Mouse (Mus musculus) midbrain, embryonic 16.5 days (tissue): ENCODE data around the gene Impdh1. TPM values are rescaled to one million over a fixed set of nuclear protein-coding genes. Genes with fewer than 3 reads are reported as not detected.

Source experiments
- ATAC-seq: fragments of 200-750 bp; cut with Nextera tagmentation; 2 replicates; pipeline ENCODE4 v1.8.0; 2017; ENCODE audit warnings: moderate TSS enrichment
- H3K27ac ChIP-seq: fragments of 300-500 bp; sonication (generic); 2 replicates; pipeline ENCODE4 v1.5.1; 2014; ENCODE audit warnings: mild to moderate bottlenecking, low read length, mixed read lengths
- H3K27me3 ChIP-seq: fragments of 300-500 bp; sonication (generic); 2 replicates; pipeline ENCODE4 v1.6.1; 2014; ENCODE audit warnings: low read depth, low read length, mixed read lengths; ENCODE audit not compliant: control insufficient read depth, insufficient read depth
- H3K36me3 ChIP-seq: fragments of 300-500 bp; sonication (generic); 2 replicates; pipeline ENCODE4 v1.6.1; 2014; ENCODE audit warnings: mild to moderate bottlenecking, low read length, moderate library complexity, mixed read lengths; ENCODE audit not compliant: control insufficient read depth, insufficient read depth
- H3K4me1 ChIP-seq: fragments of 300-500 bp; sonication (generic); 2 replicates; pipeline ENCODE4 v1.6.1; 2014; ENCODE audit warnings: mild to moderate bottlenecking, low read length, mixed read lengths; ENCODE audit not compliant: control insufficient read depth, insufficient read depth
- H3K4me2 ChIP-seq: fragments of 300-500 bp; sonication (generic); 2 replicates; pipeline ENCODE4 v1.6.1; 2014; ENCODE audit warnings: mild to moderate bottlenecking, low read length, mixed read lengths
- H3K4me3 ChIP-seq: fragments of 300-500 bp; sonication (generic); 2 replicates; pipeline ENCODE4 v1.5.1; 2014; ENCODE audit warnings: low read depth, mild to moderate bottlenecking, low read length, moderate library complexity, mixed read lengths
- H3K9ac ChIP-seq: fragments of 300-500 bp; sonication (generic); 2 replicates; pipeline ENCODE4 v1.6.1; 2014; ENCODE audit warnings: low read depth, low read length, mixed read lengths
- H3K9me3 ChIP-seq: fragments of 300-500 bp; sonication (generic); replicated peaks from 2 replicates; pipeline ENCODE4 v1.6.1; 2014; ENCODE audit warnings: mild to moderate bottlenecking, low read length, mixed read lengths; ENCODE audit not compliant: control insufficient read depth, poor library complexity, severe bottlenecking
- WGBS: fragments of 180-500 bp; shearing (Covaris S2); extraction: QIAGEN DNeasy Blood & Tissue Kit; methylation state at CpG from one replicate; pipeline ENCODE4 v1.1.7; 2014; 5-methylcytosine and 5-hydroxymethylcytosine counted together
- polyA plus RNA-seq: library from polyadenylated mRNA; unstranded; fragments of >200 nt; fragmentation: Nextera tagmentation; extraction: Ambion mirVana; gene quantifications from 2 replicates; pipeline ENCODE4 v1.2.1, GENCODE M21; 2015

The Impdh1 gene
- 63.8 and 70.6 TPM in 2 replicates for polyA plus RNA-seq

DNA sequence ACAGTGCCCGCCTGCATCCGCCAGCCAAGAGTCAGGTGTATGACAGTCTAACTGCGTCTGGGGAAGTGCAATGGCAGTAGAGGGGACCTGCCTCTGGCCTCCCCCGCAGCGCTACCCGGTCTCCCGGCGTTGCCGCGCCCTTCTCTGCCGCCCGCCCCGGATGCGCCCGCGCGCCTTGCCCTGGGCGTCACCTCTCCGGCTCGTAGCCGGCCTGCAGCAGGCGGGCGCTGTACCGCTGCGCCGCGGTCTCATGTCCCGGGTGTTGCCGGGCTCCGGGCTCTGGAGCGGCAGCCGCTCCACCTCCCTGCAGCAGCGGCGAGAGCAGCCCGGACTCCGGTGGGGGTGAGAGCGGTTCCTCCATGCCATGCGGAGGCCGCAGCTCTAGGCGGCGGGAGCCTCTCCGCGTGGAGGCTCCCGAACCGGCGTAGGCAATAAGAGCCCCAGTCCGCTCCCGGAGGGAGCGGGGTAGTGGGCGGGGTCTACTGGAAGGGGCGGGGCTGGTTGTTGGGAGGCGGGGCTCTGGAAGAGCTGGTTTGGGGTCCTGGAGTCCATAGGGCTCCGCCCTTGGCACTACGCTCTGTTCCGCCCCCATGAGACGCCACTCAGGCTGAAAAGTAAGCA is at the start of gene Impdh1:
Gene Impdh1 (minus strand): TSS at position 484 of the 621 bp plus-strand sequence.
- WGBS: 0% methylated on average over 53 of the region's 56 CpGs

DNA sequence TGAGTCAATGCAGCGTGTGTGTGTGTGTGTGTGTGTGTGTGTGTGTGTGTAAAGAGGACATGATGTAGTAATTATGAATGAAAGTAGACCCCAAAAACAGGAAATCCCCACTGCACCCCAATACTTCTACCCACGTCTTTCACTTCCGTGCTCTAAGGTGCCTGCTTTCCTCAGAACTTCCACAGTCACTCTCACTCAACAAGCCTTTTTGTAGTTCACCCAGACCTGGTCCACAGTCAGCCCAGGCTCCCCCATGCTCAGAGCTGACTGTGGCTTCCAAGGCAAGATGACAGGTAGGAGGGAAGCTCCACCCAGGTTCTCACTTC is 48.3 kb upstream of the Impdh1 start:
- Histone ChIP-seq H3K27me3 (no peaks in the 10 kb centered on the region), H3K4me1 (no peaks in the 10 kb centered on the region), H3K27ac (no peak overlapping the region), H3K9me3 (no peaks in the 10 kb centered on the region), H3K36me3 (no peaks in the 10 kb centered on the region), H3K9ac (no peak overlapping the region), H3K4me3 (no peak overlapping the region), H3K4me2 (no peak overlapping the region)
- ATAC-seq: no peak
- 83% methylated on average over 3 of the region's 3 CpGs for WGBS

More for the DNA sequence above, at the start of gene Impdh1:
- Histone ChIP-seq H3K36me3 (no peaks in the 10 kb centered on the region), H3K9me3 (no peaks in the 10 kb centered on the region), H3K4me1 (peaks cover 25% of the 10 kb centered on the region), H3K4me2 (peak within 1 kb of the TSS; percentile 92), H3K9ac (peak within 1 kb of the TSS; percentile 85), H3K4me3 (peak within 1 kb of the TSS; percentile 71), H3K27me3 (no peaks in the 10 kb centered on the region), H3K27ac (0 out of 2 replicates have a peak within 1 kb of the TSS, but pooled peaks have one; percentile 43)
- peak; percentile 61 for ATAC-seq

DNA sequence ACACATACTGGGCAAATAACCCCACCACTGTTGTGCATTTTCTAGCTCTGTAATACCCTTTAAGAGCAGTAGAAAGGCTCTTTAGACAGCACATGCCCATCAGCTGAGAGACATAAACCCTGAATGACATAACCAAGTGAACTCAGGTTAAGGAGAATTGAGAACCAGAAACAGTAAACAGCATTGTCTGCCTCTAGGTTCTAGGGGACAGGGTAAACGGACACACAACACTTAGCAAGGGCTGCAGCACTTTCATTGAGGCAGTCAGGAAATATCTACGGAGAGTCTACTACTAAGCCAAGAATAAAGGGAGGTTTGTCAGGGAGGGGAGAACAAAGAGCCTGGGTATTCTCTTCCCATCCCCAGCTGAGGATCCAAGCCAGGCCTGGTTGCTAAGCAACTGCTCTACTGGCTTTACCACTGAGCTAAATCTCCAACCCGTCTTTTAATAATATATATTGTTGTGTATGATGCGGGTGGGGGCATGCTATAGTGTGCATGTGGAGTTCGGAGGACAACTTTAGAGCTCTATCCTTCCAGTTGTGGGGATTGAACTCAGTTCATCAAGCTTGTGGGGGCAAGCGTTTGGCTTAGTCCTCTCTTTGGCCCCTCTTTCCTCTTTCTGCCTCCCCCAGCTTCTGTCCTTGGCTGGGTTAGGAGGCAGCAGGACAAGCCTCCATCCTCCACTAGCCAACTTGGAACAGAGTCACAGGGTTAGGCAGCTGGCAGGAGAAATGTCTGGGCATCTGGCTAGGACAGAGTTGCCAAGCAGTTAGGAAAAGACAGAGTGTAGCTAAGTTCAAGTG is 47.7 kb upstream of the Impdh1 start:
- Histone ChIP-seq H3K9me3 (no peaks in the 10 kb centered on the region), H3K36me3 (no peaks in the 10 kb centered on the region), H3K9ac (no peak overlapping the region), H3K27me3 (no peaks in the 10 kb centered on the region), H3K4me1 (no peaks in the 10 kb centered on the region), H3K27ac (no peak overlapping the region), H3K4me2 (no peak overlapping the region), H3K4me3 (no peak overlapping the region)
- ATAC-seq: peak; percentile 82
- WGBS: 32% methylated on average over 6 of the region's 6 CpGs

DNA sequence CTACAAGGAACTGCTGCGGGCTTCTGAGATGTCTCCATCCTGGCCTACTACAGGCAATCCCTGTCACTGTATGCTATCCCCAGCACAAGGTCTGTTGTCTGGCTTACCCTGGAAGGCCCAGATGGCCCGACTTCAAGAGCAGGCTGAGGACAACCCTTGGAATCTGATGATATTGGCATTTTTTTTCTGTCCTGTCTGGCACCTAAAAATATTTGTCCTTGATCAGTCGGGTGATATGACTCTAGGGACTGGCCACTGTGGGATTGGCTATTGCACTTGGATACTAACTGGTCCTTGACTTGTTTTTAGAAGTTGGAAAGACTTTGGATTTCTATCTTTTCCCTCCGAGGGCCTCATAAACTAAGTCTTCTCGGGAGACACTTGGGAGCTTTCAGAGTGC is 45.7 kb upstream of the Impdh1 start:
- no peak for ATAC-seq
- H3K27me3 ChIP-seq: no peaks in the 10 kb centered on the region
- H3K27ac ChIP-seq: no peak overlapping the region
- no peak overlapping the region for H3K4me2 ChIP-seq
- H3K9ac ChIP-seq: no peak overlapping the region
- no peaks in the 10 kb centered on the region for H3K4me1 ChIP-seq
- no peaks in the 10 kb centered on the region for H3K9me3 ChIP-seq
- H3K4me3 ChIP-seq: no peak overlapping the region
- H3K36me3 ChIP-seq: no peaks in the 10 kb centered on the region
- WGBS: 82% methylated on average over 5 of the region's 5 CpGs

DNA sequence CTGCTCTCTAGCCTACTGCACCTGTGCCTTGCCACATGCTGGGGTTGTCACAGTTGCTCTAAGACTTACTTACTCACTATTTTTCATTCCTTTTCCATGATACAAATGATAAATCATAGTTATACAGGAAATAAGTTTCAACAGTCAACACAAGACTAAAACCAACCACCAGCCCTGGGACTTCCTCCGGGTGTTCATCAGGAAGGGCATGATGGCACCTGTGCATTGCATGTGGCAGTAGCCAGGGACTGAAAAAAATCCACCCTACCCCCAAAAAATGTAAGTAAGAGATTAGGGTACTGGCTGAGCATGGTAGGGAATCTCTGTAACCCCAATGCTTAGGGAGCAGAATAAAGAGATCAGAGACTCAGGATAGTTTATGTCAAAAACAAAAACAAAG is 43.3 kb upstream of the Impdh1 start:
- Histone ChIP-seq H3K4me1 (no peaks in the 10 kb centered on the region), H3K36me3 (no peaks in the 10 kb centered on the region), H3K27me3 (no peaks in the 10 kb centered on the region), H3K27ac (no peak overlapping the region), H3K9me3 (no peaks in the 10 kb centered on the region), H3K4me3 (no peak overlapping the region), H3K9ac (no peak overlapping the region), H3K4me2 (no peak overlapping the region)
- WGBS: 92% methylated on average over 1 of the region's 1 CpGs
- ATAC-seq: no peak

DNA sequence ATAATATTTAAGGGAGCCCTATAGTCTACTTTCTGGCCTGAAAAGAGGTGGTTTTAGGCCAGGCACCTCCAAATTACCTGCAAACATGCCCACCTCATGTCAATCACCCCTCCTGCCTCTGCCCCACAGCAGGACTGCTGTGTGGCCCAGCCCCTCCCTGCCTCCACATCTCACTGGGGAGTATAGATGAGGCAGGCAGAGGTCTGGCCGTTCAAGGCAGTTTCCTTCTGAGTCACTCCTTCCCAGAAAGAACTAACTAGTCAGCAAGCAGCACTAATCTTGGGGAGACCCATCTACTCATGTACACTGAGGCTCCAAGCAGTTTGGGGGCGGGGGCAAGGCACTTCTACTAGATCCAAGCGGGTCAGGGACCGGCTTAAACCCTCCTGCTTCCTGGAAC is 30.9 kb upstream of the Impdh1 start:
- no peak overlapping the region for H3K4me3 ChIP-seq
- no peaks in the 10 kb centered on the region for H3K36me3 ChIP-seq
- H3K27ac ChIP-seq: no peak overlapping the region
- H3K4me1 ChIP-seq: no peaks in the 10 kb centered on the region
- 51% methylated on average over 4 of the region's 4 CpGs for WGBS
- H3K27me3 ChIP-seq: no peaks in the 10 kb centered on the region
- H3K9ac ChIP-seq: no peak overlapping the region
- H3K9me3 ChIP-seq: no peaks in the 10 kb centered on the region
- no peak overlapping the region for H3K4me2 ChIP-seq
- ATAC-seq: no peak

DNA sequence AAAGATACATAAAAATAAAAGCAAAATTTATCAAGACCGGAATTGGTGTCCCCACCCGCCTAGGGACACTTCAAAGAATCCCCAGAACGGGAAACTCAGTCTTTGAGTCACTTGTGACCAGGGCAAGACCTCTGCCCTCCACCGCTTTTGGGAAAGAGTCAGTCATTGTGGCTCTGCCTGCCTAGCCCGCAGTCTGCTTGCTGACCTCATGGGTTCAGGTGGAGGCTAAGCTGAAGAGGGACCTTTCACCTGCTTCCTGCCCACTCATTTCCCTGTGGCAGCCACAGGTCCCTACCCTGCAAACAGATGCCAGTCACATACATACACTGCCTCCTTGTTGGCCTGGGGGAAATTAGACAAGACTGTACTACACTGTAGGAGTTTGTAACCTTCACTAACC is 30.4 kb upstream of the Impdh1 start:
- H3K4me2 ChIP-seq: no peak overlapping the region
- 62% methylated on average over 5 of the region's 5 CpGs for WGBS
- no peaks in the 10 kb centered on the region for H3K4me1 ChIP-seq
- H3K4me3 ChIP-seq: no peak overlapping the region
- no peaks in the 10 kb centered on the region for H3K36me3 ChIP-seq
- H3K9ac ChIP-seq: no peak overlapping the region
- no peaks in the 10 kb centered on the region for H3K9me3 ChIP-seq
- H3K27me3 ChIP-seq: no peaks in the 10 kb centered on the region
- no peak overlapping the region for H3K27ac ChIP-seq
- ATAC-seq: no peak

DNA sequence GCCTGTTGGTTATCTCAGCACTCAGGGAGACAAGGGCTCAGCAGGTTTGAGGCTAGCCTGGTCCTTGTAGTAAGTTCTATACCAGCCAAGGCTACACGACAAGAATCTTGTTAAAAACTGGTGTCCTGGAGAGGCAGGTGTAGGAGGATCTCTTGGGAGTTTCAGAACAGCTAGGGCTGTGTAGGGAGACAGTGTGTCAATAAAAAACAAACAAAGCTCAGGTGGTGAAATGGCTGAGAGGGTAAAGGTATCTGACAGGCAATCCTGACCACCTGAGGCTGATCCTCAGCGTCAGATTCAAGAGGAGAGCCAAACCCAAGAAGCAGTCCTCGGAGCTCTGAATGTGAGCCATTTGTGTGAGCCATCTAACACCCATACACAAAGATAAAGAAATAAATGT is 30.0 kb upstream of the Impdh1 start:
- H3K27ac ChIP-seq: no peak overlapping the region
- no peak overlapping the region for H3K9ac ChIP-seq
- no peak overlapping the region for H3K4me2 ChIP-seq
- H3K27me3 ChIP-seq: no peaks in the 10 kb centered on the region
- no peaks in the 10 kb centered on the region for H3K4me1 ChIP-seq
- no peak overlapping the region for H3K4me3 ChIP-seq
- no peak for ATAC-seq
- H3K36me3 ChIP-seq: no peaks in the 10 kb centered on the region
- WGBS: 78% methylated on average over 3 of the region's 3 CpGs
- H3K9me3 ChIP-seq: no peaks in the 10 kb centered on the region

DNA sequence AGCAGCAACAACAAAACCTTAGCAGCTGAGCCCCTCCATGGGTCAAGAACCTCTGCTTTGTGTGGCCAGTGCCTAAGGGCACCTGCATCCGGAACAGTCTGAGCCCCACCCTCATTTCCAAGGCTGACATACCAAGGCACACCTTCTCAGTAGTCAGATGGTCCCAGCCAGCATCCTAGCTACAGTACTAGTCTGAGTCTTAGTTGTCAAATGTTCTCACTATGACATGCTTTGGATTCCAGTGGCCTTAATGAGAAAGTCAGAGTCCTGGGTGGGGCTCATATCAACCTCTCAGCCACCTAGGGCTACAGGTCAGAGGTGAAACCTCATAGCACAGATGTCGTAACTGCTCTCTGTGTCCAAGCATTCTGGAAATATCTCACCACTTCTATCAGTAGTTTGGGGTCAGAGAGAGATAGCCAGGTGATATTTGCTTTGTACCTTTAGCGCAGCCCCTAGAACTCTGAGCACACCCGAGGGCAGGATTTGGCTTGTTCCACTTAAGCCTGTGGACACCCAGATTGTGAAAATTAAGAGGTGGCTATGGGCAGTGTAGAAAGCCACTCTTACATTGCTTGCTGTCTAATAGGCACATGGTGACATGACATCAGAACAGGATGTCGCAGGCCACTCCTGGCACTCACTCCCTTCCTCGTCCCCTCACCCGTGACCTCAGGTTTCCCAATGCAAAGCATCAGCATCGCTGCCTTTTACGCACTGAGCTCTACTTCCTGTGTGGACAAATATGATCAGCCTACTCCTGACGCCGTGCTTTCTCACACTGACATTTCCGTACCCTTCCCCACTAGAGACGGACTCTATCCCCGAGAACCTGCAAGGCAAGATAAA is 29.3 kb upstream of the Impdh1 start:
- Histone ChIP-seq H3K27me3 (no peaks in the 10 kb centered on the region), H3K36me3 (no peaks in the 10 kb centered on the region), H3K4me3 (no peak overlapping the region), H3K4me2 (no peak overlapping the region), H3K9ac (no peak overlapping the region), H3K27ac (no peak overlapping the region), H3K4me1 (no peaks in the 10 kb centered on the region), H3K9me3 (no peaks in the 10 kb centered on the region)
- 84% methylated on average over 14 of the region's 14 CpGs for WGBS
- ATAC-seq: no peak
